Mouse (Mus musculus) forebrain, embryonic 12.5 days (tissue): ENCODE measurements around the gene Bmp4. TPM values are rescaled to one million over a fixed set of nuclear protein-coding genes. Genes with fewer than 3 reads are reported as not detected.

ENCODE experiments used
- ATAC-seq: fragments of 200-750 bp; cut with Nextera tagmentation; 2 replicates; pipeline ENCODE4 v1.8.0; 2017; ENCODE audit warnings: moderate TSS enrichment; ENCODE audit not compliant: low FRiP score
- H3K27ac ChIP-seq: fragments of 300-500 bp; sonication (generic); 2 replicates; pipeline ENCODE4 v1.5.1; 2016; ENCODE audit warnings: mild to moderate bottlenecking
- H3K27me3 ChIP-seq: fragments of 300-500 bp; sonication (generic); 2 replicates; pipeline ENCODE4 v1.6.1; 2016; ENCODE audit warnings: mild to moderate bottlenecking
- H3K36me3 ChIP-seq: fragments of 300-500 bp; sonication (generic); replicated peaks from 2 replicates; pipeline ENCODE4 v1.6.1; 2016; ENCODE audit warnings: mild to moderate bottlenecking
- H3K4me1 ChIP-seq: fragments of 300-500 bp; sonication (generic); 2 replicates; pipeline ENCODE4 v1.6.1; 2016
- H3K4me2 ChIP-seq: fragments of 300-500 bp; sonication (generic); 2 replicates; pipeline ENCODE4 v1.6.1; 2016; ENCODE audit warnings: mild to moderate bottlenecking, moderate library complexity
- H3K4me3 ChIP-seq: fragments of 300-500 bp; sonication (generic); replicated peaks from 2 replicates; pipeline ENCODE4 v1.5.1; 2016; ENCODE audit warnings: mild to moderate bottlenecking
- H3K9ac ChIP-seq: fragments of 300-500 bp; sonication (generic); 2 replicates; pipeline ENCODE4 v1.6.1; 2016; ENCODE audit warnings: mild to moderate bottlenecking
- H3K9me3 ChIP-seq: fragments of 300-500 bp; sonication (generic); 2 replicates; pipeline ENCODE4 v1.6.1; 2016
- WGBS: fragments of 180-500 bp; shearing (Covaris S2); methylation state at CpG from one replicate; pipeline ENCODE4 v1.1.7; 2016; 5-methylcytosine and 5-hydroxymethylcytosine counted together
- polyA plus RNA-seq: library from polyadenylated mRNA; unstranded; fragments of >200 nt; fragmentation: Nextera tagmentation; extraction: Ambion mirVana; gene quantifications from 2 replicates; pipeline ENCODE4 v1.2.1, GENCODE M21; 2016

Bmp4 gene
- polyA plus RNA-seq = 8.6 and 13.4 TPM in 2 replicates

DNA sequence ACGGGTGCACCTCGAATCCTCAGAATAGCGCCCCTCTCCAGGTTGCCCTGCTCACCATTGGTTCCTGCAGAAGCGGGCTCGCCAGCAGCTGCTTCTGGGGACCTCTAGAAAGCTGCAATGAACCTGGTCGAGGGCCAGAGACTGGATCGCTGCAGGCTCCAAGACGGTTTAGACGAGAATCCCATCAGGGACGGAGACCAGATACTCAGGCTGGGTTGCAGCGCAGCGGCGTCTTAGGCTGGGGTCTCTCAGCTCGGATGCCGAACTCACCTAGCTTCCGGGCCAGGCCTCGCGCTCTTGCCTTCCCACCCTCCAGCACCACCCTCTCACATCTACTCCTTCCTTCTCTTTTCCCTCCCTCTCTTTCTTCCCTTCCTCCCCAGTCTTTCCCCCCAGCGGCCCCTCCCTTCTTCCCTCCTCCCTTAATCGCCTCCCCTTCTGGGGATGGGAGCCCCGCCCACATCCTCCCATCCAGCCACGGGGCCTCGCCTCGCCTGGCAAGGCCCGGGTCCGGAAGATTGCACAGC lies at the start of gene Bmp4:
TSS of gene Bmp4 (minus strand) at position 421 of the 527 bp plus-strand sequence.
- H3K9me3 ChIP-seq = no peaks in the 10 kb centered on the region
- peak within 1 kb of the TSS; percentile 18; the same call in 1 of the 2 replicates for H3K9ac ChIP-seq
- peaks cover 42% of the 10 kb centered on the region for H3K4me1 ChIP-seq
- H3K27me3 ChIP-seq = peaks cover 76% of the 10 kb centered on the region
- 2% methylated on average over 26 of the region's 26 CpGs for WGBS
- ATAC-seq = no peak
- peak within 1 kb of the TSS; percentile 49 for H3K4me2 ChIP-seq
- H3K27ac ChIP-seq = 0 out of 2 replicates have a peak within 1 kb of the TSS, but pooled peaks have one; percentile 11
- H3K36me3 ChIP-seq = no peaks in the 10 kb centered on the region
- peak within 1 kb of the TSS; percentile 31 for H3K4me3 ChIP-seq

DNA sequence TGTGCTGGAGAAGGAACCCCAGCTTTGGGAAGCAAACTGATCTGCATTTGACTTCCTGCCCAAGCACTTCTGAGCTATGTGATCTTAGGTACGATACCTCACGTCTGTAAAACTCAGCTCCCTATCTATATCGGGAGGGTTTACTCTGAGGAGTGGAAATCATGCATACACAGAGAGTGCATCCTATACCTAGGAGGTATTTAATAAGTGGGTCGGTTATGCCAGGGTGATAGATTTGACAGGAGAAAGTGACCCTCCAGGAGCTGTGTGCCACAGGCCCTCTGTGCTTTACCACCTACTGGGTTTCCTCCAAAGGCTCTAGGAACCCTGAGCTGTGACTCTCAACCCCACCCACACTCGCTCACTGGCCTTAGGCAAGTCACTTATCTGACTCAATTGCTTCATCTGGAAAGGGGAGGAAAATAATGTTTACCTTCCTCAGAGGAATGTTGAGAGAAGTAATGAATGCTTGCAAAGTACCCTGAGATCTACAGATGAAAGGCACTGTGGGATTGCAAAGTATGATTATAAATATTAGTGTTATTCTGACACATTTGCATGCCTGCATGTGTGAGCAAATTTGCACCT lies 49.1 kb upstream of the Bmp4 start:
- WGBS = 85% methylated on average over 5 of the region's 5 CpGs
- no peak for ATAC-seq
- Histone ChIP-seq H3K27me3 (no peaks in the 10 kb centered on the region), H3K36me3 (no peaks in the 10 kb centered on the region), H3K4me2 (no peak overlapping the region), H3K4me3 (no peak overlapping the region), H3K27ac (no peak overlapping the region), H3K9me3 (no peaks in the 10 kb centered on the region), H3K9ac (no peak overlapping the region), H3K4me1 (no peaks in the 10 kb centered on the region)

DNA sequence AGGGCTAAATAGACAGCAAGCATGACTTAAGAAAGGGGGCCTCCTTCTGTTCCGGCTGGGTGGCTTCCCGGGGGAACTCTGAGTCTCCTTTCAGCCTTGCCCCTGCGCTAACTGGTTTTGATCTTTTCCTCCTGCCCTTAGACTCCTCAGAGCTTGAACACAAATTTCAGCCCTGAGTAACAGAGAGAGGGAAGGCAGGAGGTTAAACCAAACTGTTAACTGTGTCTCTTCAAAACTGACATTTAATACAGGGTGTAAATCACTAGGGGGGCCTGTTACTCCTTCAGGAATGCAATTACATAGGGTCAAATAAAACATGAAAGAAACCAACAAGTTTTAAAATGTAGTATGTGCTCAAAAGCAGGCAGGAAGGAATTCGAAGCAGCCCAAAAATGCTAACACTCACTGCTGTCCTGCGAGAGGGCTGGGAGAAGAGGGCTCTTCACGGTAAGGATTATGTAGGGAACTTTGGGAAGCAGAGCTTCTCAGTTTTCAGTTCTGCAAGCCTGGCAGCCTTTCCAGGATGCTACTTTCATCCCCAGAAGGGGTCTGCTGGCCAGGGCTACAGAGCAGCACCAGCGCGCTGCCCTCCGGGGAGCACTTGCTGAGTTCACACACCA lies 46.1 kb upstream of the Bmp4 start:
- Histone ChIP-seq H3K36me3 (no peaks in the 10 kb centered on the region), H3K4me3 (no peak overlapping the region), H3K27ac (no peak overlapping the region), H3K4me2 (no peak overlapping the region), H3K4me1 (no peaks in the 10 kb centered on the region), H3K9me3 (no peaks in the 10 kb centered on the region), H3K27me3 (no peaks in the 10 kb centered on the region), H3K9ac (no peak overlapping the region)
- no peak for ATAC-seq
- WGBS = 21% methylated on average over 9 of the region's 9 CpGs

DNA sequence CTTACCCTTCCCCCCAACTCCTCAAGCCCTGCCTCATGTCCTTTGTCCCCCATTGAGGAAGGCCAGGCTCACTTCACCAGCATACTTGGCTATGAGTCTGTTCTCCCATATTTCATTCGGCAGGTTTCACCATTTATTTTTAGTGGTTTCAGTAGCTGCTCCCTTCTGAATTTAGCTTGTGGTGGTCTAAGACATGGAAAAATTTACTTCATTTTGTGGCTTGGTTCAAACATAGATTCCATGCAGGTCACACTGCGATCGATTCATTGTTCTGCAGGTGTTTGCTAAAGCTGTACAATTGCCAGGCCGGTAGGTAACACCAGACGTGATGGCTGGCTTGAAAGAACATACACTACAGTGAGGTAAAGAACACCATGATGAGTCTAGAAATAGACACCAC lies 39.8 kb upstream of the Bmp4 start:
- Histone ChIP-seq H3K4me2 (no peak overlapping the region), H3K9ac (no peak overlapping the region), H3K36me3 (no peaks in the 10 kb centered on the region), H3K27me3 (no peaks in the 10 kb centered on the region), H3K9me3 (no peaks in the 10 kb centered on the region), H3K4me3 (no peak overlapping the region), H3K4me1 (no peaks in the 10 kb centered on the region), H3K27ac (no peak overlapping the region)
- 94% methylated on average over 5 of the region's 5 CpGs for WGBS
- no peak for ATAC-seq

DNA sequence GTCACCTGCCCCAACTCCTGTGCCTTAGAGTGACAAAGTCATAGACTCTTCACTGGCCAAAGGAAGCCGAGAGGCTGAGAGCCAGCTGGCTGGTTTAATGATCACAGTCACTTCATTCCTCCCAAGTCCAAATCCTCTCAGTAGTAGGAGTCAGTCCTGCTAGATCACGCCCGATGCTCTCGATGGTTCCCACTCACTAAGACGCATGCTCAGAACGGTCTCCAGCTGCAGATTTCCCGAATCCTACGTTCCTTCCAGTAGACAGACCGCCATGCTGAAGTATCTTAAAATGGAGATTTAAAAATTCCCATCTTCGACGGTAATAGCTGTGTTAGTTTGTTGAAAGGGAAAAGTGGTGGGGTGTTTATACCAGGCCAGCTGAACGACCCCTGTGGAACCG lies 36.8 kb upstream of the Bmp4 start:
- Histone ChIP-seq H3K4me1 (no peaks in the 10 kb centered on the region), H3K36me3 (no peaks in the 10 kb centered on the region), H3K27ac (no peak overlapping the region), H3K4me2 (no peak overlapping the region), H3K27me3 (no peaks in the 10 kb centered on the region), H3K9ac (no peak overlapping the region), H3K4me3 (no peak overlapping the region), H3K9me3 (no peaks in the 10 kb centered on the region)
- no peak for ATAC-seq
- WGBS = 91% methylated on average over 13 of the region's 13 CpGs

DNA sequence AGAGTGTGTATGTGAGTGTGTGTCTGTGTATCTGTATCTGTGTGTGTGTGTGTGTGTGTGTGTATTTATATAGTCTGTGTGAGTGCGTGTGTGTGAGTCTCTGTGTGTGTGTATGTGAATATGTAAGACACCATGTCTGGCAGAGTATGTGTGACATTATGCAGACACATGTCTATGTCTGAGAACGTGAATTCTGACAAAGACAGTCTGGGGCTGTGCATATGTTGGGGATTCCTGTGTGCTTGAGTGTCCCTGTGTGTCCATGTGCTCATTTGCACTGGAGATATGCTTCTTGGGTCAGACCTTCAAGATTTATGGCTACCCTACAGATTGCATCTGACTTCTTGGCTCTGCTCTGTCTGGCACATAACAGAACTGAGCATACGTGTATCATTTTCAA lies 31.4 kb upstream of the Bmp4 start:
- no peak overlapping the region for H3K27ac ChIP-seq
- H3K27me3 ChIP-seq = peaks cover 5% of the 10 kb centered on the region; the same call in 1 of the 2 replicates
- no peak overlapping the region for H3K4me3 ChIP-seq
- no peak for ATAC-seq
- H3K9ac ChIP-seq = no peak overlapping the region
- 92% methylated on average over 3 of the region's 3 CpGs for WGBS
- H3K9me3 ChIP-seq = no peaks in the 10 kb centered on the region
- no peaks in the 10 kb centered on the region for H3K36me3 ChIP-seq
- no peak overlapping the region for H3K4me2 ChIP-seq
- peaks cover 15% of the 10 kb centered on the region for H3K4me1 ChIP-seq

DNA sequence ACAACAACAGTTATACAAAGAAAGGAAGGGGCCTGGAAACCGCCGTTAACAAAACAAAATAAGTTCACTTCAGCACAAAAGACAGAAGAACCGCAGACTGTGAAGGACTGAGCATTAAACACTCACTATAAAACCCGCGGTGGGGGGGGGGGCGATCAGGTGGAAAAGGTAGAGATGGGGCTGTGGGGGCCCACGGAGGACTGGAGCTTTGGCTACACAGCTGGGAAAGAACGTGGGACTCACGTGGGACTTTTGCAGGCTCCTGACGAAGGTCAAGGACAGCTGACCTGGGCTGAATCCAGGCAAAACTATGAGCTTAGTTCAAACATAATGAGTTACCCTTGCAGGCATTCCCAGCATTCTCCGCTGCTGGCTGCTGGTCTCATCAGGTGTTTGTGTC lies 28.8 kb upstream of the Bmp4 start:
- H3K9me3 ChIP-seq = no peaks in the 10 kb centered on the region
- no peaks in the 10 kb centered on the region for H3K36me3 ChIP-seq
- H3K27me3 ChIP-seq = peaks cover 5% of the 10 kb centered on the region
- H3K4me1 ChIP-seq = peaks cover 15% of the 10 kb centered on the region
- H3K9ac ChIP-seq = no peak overlapping the region
- H3K4me3 ChIP-seq = no peak overlapping the region
- no peak overlapping the region for H3K27ac ChIP-seq
- H3K4me2 ChIP-seq = no peak overlapping the region
- WGBS = 24% methylated on average over 11 of the region's 11 CpGs
- ATAC-seq = no peak

DNA sequence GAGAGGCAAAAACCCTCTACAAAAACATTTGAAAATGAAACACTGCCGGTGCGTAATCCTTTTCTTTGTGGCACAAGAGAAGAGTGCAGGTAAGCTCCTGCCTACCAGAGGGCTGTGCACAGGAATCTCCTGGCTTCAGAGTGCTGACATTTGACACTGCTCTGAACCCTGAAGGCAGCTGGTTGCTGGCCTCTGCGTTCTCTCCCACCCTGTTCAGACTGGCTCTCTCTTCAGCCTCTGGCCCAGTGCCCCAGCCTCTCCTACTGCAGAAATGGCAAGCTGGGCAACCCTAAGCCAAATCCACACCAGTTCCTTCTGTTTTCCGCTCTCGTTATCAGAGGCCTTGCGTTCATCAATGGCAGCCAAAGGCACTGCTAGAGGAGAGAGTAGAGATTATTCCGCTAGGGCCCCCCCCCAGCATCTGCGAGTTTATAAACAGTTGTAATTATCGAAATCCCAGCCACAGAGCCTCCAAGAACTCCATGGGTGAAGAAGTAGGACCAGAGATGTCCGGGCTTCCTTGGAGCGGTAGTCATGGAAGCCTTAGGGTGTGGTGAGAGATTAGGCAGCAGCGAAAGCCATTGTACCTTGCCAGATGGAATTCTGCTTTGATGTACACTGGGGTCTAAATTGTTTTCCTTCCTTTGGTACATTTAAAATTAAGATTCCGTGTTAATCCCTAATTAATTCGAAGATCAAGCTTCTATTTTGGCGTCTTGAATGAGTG lies 28.1 kb upstream of the Bmp4 start:
- ATAC-seq = no peak; the same call in 1 of the 2 replicates
- 43% methylated on average over 15 of the region's 15 CpGs for WGBS
- peaks cover 5% of the 10 kb centered on the region for H3K27me3 ChIP-seq
- H3K4me2 ChIP-seq = no peak overlapping the region
- H3K9me3 ChIP-seq = no peaks in the 10 kb centered on the region
- H3K27ac ChIP-seq = peak overlapping the region; percentile 42; the same call in 1 of the 2 replicates
- no peak overlapping the region for H3K4me3 ChIP-seq
- H3K9ac ChIP-seq = no peak overlapping the region
- H3K36me3 ChIP-seq = no peaks in the 10 kb centered on the region
- H3K4me1 ChIP-seq = peaks cover 15% of the 10 kb centered on the region

DNA sequence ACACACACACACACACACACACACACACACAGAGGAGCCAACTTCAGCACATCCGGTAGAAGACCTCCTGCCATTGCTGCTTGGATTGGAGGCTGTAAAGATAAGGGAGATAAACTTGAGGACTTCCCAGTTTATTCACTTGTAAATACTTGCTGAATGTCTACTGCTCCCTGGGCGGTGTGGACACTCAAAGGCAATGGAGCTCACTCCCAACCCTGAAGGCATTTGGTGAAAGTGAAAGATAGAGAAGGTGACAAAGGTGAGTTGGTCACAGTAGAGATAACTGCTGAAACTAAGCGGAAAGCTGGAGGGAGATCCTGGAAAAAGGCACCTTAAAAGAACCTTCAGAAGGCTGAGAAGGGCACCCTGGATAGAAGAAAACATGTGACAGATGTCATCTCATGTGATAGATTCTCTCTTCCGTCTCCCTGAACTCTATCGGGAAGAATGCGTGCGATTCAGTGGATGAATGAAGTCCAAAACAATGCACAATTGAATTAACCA lies 22.1 kb upstream of the Bmp4 start:
- WGBS = 85% methylated on average over 7 of the region's 7 CpGs
- ATAC-seq = no peak
- peaks cover 4% of the 10 kb centered on the region; the same call in 1 of the 2 replicates for H3K27me3 ChIP-seq
- no peak overlapping the region for H3K27ac ChIP-seq
- no peaks in the 10 kb centered on the region for H3K36me3 ChIP-seq
- no peak overlapping the region for H3K4me3 ChIP-seq
- no peak overlapping the region for H3K4me2 ChIP-seq
- no peaks in the 10 kb centered on the region for H3K9me3 ChIP-seq
- no peak overlapping the region for H3K9ac ChIP-seq
- no peaks in the 10 kb centered on the region for H3K4me1 ChIP-seq

DNA sequence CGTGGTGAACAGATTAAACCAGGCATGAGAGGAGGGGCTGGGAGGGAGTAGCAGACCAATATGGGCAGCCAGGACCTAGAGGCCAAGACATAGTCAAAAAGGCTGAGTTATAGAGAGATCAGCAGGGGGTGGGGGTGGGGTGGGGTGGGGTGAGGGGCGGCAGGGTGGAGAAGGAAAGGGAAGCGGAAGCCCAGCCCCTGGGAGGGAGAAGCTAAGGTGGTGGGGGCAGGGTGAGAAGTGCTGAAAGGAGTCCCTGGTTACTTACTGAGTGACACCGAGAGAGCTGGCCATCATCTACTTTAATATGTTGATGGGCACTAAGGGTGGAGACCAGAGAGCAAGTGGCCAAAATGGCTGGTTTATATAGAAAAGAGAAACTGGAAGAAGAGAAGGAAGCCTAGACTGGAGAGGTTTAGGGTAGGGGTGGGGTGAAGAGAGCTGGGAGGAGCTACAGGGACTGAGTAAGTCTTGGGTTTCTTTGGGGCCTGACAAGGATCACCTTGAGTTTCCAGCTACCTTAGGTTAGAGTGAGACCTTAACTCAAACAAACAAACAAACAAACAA lies 20.2 kb upstream of the Bmp4 start:
- Histone ChIP-seq H3K36me3 (no peaks in the 10 kb centered on the region), H3K9me3 (no peaks in the 10 kb centered on the region), H3K4me3 (no peak overlapping the region), H3K27me3 (peaks cover 4% of the 10 kb centered on the region; the same call in 1 of the 2 replicates), H3K27ac (no peak overlapping the region), H3K9ac (no peak overlapping the region), H3K4me2 (no peak overlapping the region), H3K4me1 (no peaks in the 10 kb centered on the region)
- WGBS = 49% methylated on average over 4 of the region's 4 CpGs
- ATAC-seq = no peak

DNA sequence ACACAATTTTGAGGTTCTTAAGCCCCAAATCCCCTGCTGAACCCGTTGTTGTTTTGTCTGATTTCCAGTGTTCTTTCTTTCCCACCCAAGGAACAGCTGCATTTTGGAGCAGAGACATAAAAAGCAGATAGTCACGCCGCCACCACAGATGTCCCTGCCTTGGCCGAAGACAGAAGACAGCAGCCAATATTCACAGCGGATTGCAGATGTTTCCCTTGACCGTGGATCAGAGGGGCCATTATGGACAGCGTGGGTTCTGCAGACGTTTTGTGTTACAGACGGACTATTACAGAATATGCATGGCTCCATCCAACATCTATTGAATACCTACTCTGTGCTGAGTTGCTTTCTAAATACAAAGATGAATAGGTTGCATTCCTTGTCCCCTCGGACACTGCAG lies 18.5 kb upstream of the Bmp4 start:
- Histone ChIP-seq H3K4me3 (no peak overlapping the region), H3K27me3 (peaks cover 4% of the 10 kb centered on the region; the same call in 1 of the 2 replicates), H3K36me3 (no peaks in the 10 kb centered on the region), H3K9ac (no peak overlapping the region), H3K4me2 (no peak overlapping the region), H3K27ac (no peak overlapping the region), H3K4me1 (no peaks in the 10 kb centered on the region), H3K9me3 (no peaks in the 10 kb centered on the region)
- no peak for ATAC-seq
- WGBS = 82% methylated on average over 10 of the region's 10 CpGs

DNA sequence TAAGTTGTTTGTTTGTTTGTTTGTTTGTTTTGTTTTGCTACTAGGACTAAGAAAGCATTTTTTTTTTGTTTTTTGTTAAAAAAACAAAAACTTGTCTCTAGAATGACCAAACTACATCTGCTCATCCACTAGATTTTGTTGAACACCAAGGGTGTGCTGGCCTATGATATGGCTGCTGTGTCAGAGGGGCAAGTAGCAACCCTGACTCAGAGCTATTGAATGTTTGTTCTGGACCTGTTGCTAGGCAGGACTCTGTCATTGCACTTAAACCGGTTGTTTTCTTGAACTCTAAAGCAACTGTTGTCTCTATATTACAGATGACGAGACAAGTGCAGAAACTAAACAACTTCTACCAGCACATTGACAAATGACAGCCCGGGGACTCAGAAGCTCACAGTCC lies 17.9 kb upstream of the Bmp4 start:
- no peaks in the 10 kb centered on the region for H3K36me3 ChIP-seq
- WGBS = 89% methylated on average over 3 of the region's 3 CpGs

More for the DNA sequence above, 17.9 kb upstream of the Bmp4 start:
- Histone ChIP-seq H3K9me3 (no peaks in the 10 kb centered on the region), H3K27ac (no peak overlapping the region), H3K4me1 (no peaks in the 10 kb centered on the region), H3K9ac (no peak overlapping the region), H3K4me3 (no peak overlapping the region), H3K27me3 (peaks cover 4% of the 10 kb centered on the region; the same call in 1 of the 2 replicates), H3K4me2 (no peak overlapping the region)
- no peak for ATAC-seq
